In genomic region chr2:92459921-92460707, GRCm38 (mm10) we compare ENCODE assay signal across 8 mouse cellular contexts. TPM values are rescaled to one million over a fixed set of nuclear protein-coding genes. Genes with fewer than 3 reads are reported as not detected.
DNase-seq lines count a peak whose midpoint lies in the region; ATAC-seq and TF ChIP-seq lines count a peak whose summit lies in the region.

Gene Slc35c1 (minus strand): TSS chr2:92460538.

- no peaks in the 10 kb centered on the region for H3K36me3 ChIP-seq in embryonic facial prominence, embryonic 12.5 days
- H3K36me3 ChIP-seq in lung, embryonic 16.5 days (ENCODE audit: control insufficient read depth, insufficient read depth, low read length): no peaks in the 10 kb centered on the region

- intact Hi-C loops in heart, postnatal 25 days (cut with DNase I): no loop called here

- 1% methylated on average over 34 of the region's 34 CpGs for WGBS in embryonic facial prominence, embryonic 12.5 days
- WGBS in lung, embryonic 16.5 days: 1% methylated on average over 34 of the region's 34 CpGs
- 2% methylated on average over 34 of the region's 34 CpGs for WGBS in olfactory bulb, adult 2 months

- ATAC-seq in embryonic facial prominence, embryonic 12.5 days (ENCODE audit: insufficient number of reproducible peaks, insufficient read depth, low FRiP score, low TSS enrichment): no peak
- peak; percentile 39 for ATAC-seq in lung, embryonic 16.5 days (ENCODE audit: low read depth)

- no peaks in the 10 kb centered on the region for H3K9me3 ChIP-seq in embryonic facial prominence, embryonic 12.5 days
- H3K9me3 ChIP-seq in lung, embryonic 16.5 days (ENCODE audit: control insufficient read depth, low read length): no peaks in the 10 kb centered on the region

- peak within 1 kb of the TSS; percentile 68 for H3K9ac ChIP-seq in embryonic facial prominence, embryonic 12.5 days
- peak within 1 kb of the TSS; percentile 79 for H3K9ac ChIP-seq in lung, embryonic 16.5 days (ENCODE audit: low read length)

- no peak for TF ChIP-seq CTCF in olfactory bulb, adult 2 months (IDR thresholded peaks at IDR 0.05; ENCODE audit: insufficient read depth, low read depth, low read length)

- H3K27me3 ChIP-seq in embryonic facial prominence, embryonic 12.5 days: peaks cover 28% of the 10 kb centered on the region
- peaks cover 6% of the 10 kb centered on the region for H3K27me3 ChIP-seq in lung, embryonic 16.5 days (ENCODE audit: control insufficient read depth, insufficient read depth, low read depth, low read length)

- TF ChIP-seq POLR2A in olfactory bulb, adult 2 months (IDR thresholded peaks at IDR 0.05; ENCODE audit: insufficient read depth, low read depth, low read length): no peak

- H3K4me3 ChIP-seq in embryonic facial prominence, embryonic 12.5 days: peak within 1 kb of the TSS; percentile 85
- peak within 1 kb of the TSS; percentile 85 for H3K4me3 ChIP-seq in lung, embryonic 16.5 days (ENCODE audit: low read length)
- H3K4me3 ChIP-seq in olfactory bulb, adult 2 months (ENCODE audit: insufficient read depth, low read depth, low read length): peak within 1 kb of the TSS; percentile 95

- peak within 1 kb of the TSS; percentile 95 for H3K4me2 ChIP-seq in embryonic facial prominence, embryonic 12.5 days (replicated peaks)
- H3K4me2 ChIP-seq in lung, embryonic 16.5 days (ENCODE audit: low read depth, low read length): peak within 1 kb of the TSS; percentile 72

- H3K4me1 ChIP-seq in embryonic facial prominence, embryonic 12.5 days: peaks cover 31% of the 10 kb centered on the region
- peaks cover 20% of the 10 kb centered on the region for H3K4me1 ChIP-seq in lung, embryonic 16.5 days (replicated peaks; ENCODE audit: control insufficient read depth, insufficient read depth, low read length)
- H3K4me1 ChIP-seq in olfactory bulb, adult 2 months (ENCODE audit: control insufficient read depth, insufficient read depth, low read length): peaks cover 35% of the 10 kb centered on the region

- DNase-seq in B cell, adult 2 months: peak; percentile 71 to 73
- DNase-seq in Muller cell, postnatal 12 days (ENCODE audit: inconsistent ontology term): peak; percentile 15
- peak; percentile 14 for DNase-seq in heart, postnatal 25 days (ENCODE audit: low spot score)
- DNase-seq in kidney, postnatal 4 days: peak; percentile 34 to 58
- DNase-seq in c-Kit-positive CD71-positive TER-119-positive erythroid progenitor cells, embryonic 14.5 days (ENCODE audit: low spot score): no peak

- 0 out of 2 replicates have a peak within 1 kb of the TSS, but pooled peaks have one; percentile 17 for H3K27ac ChIP-seq in embryonic facial prominence, embryonic 12.5 days
- H3K27ac ChIP-seq in lung, embryonic 16.5 days (ENCODE audit: low read length): peak within 1 kb of the TSS; percentile 36; the same call in 1 of the 2 replicates
- peak within 1 kb of the TSS; percentile 62 for H3K27ac ChIP-seq in olfactory bulb, adult 2 months (ENCODE audit: insufficient read depth, low read depth, low read length)

RNA-seq across cellular contexts. Expression of gene Slc35c1, which starts in this region (rescaled TPM):
- polyA plus RNA-seq in embryonic facial prominence, embryonic 12.5 days (2016; fragmentation: Nextera tagmentation; extraction: Ambion mirVana): 9.5 and 10.2 TPM in 2 replicates
- 1 to 10 TPM; 6.1 to 6.6 TPM for total RNA-seq in heart, postnatal 25 days (2021)
- 18.7 and 19.6 TPM in 2 replicates for polyA plus RNA-seq in lung, embryonic 16.5 days (2015; fragmentation: Nextera tagmentation; extraction: Ambion mirVana)
- not detected in 2 replicates for polyA plus RNA-seq in olfactory bulb, adult 2 months (2012; ENCODE audit: insufficient read depth, insufficient read length, low replicate concordance, missing spikeins)
